Mouse (Mus musculus): ENCODE measurements around the gene Arhgap18.

Gene Arhgap18

DNA sequence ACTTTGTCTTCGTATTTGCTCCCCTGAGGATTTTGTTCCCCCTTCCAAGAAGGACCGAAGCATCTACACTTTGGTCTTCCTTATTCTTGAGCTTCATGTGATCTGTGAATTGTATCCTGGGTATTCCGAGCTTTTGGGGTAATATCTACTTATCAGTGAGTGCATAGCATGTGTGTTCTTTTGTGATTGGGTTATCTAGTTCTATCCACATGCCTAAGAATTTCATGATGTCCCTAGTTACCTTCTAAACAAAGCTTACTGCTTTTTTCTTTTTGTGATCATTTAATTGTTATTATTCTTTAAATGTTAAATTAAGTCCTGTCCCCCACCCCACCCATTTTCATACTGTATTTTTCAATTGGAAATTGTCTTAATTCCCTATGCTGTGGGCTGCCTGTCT, 78.8 kb downstream of the Arhgap18 start:
- in situ Hi-C loops (cut with MboI), result no loop called here

DNA sequence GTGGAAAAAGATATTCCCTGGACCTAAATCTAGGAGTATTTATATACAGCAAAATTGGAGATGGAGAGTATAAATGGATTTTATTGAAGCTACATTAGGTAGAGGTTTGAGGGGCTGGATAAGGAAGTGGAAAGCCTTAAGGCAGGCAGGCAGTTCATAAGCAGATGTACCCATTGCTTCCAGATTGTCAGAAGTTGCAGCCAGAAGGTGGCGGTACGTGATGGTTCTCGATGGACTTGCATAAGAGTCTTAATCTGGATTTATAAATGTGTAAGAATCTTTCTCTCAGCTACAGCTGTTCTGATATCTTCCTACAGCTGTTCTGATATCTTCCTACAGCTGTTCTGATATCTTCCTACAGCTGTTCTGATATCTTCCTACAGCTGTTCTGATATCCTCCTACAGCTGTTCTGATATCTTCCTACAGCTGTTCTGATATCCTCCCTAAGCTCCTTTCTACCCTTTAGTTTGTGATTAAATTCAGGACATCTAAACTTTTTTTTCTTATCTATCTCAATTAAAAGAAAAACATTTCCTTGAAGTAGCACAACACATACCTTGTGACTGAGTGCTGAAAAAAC, 79.5 kb downstream of the Arhgap18 start:
- in situ Hi-C loops (cut with MboI), result no loop called here

GRCm38 (mm10) chr10:26833393-26833792, 80.2 kb downstream of the Arhgap18 start:
- in situ Hi-C loops (cut with MboI), result no loop called here

DNA sequence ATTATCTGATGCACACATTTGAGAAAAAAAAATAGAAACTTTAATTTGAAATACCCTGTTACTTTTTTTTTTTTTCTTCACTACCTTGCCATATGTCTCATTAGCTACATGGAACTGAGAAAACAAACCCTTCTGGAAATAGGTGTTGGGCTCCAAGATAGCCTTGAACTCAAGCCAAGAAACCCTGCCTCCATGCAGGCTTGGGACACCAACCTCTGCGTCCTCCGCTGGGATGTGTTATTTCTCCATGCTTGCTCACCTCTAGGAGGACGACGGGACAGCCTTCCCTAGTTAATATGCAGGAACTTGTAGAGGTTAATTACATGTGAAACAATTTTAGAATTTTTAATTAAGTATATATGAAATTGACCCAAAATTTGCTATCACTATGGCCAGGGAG, 96.1 kb downstream of the Arhgap18 start:
- in situ Hi-C loops (cut with MboI), result no loop called here

DNA sequence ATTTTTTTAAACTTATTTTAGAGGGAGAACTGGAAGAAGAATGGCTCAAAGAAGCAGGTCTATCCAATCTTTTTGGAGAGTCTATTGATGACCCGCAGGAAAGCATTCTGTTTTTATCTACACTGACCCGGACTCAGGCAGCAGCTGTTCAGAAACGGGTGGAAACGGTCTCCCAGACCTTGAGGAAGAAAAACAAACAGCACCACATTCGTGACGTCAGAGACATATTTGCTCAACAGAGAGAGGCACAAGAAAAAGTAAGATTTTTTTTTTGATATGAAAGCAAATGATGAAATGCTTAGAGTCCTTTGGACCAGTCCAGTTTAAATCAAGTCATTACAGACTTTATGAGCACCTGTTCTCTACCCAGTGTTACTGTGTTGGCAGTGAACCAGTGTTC, 96.6 kb downstream of the Arhgap18 start:
- in situ Hi-C loops (cut with MboI), result no loop called here

- in situ Hi-C loops (cut with MboI), result no loop called here
Measured at GRCm38 (mm10) chr10:26854556-26855100, 101.4 kb downstream of the Arhgap18 start.

DNA sequence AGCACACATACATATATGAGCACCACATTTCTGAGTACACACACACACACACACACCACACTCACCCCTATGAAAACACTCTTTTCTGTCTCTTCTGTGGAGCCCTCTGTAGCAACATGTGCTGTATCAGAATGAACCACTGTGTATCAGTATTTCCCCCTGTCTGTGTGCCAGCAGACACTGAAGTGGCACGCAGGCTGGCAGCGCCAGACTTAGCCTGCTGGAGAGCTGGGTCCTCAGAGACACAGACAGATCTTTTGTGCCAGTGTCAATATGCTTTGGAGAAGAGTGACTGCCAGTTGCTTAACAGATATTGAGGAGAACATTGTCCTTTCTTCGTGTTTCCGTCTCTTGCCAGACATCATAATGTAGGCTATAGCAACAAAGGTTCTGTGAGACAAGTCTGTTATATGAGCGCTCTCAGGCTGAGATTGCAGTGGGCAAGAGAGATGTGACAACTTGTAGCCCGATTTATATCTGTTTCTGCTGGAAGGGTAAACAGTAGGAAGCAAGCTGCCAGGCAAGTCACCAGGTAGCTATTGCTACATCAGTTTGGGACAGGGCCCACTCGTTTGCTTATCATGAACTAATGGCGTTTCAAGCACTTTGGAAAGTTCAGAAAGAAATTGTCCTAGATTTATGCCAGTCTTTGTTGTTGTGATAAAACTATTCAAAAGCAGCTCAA, 102.8 kb downstream of the Arhgap18 start:
- in situ Hi-C loops (cut with MboI), result no loop called here

GRCm38 (mm10) chr10:26857583-26857982, 104.4 kb downstream of the Arhgap18 start:
- in situ Hi-C loops (cut with MboI), result no loop called here

DNA sequence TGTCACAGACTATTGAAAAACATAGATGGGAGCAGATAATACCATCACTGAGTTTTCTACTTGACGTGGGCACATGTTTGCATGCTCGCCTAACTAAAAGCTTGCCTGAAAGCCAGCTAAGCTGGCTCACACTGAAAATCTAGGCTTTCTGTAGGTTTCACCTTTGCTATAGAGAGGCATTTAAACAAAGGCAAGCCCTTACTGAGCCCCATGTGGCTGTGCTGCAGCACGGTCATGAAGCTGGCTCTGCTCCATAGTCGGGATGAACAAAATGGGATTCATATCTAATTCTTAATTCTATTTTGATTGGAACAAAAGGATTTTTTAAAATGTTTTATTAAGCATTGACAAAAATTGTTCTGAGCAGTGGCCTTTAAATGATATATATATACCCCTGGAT, 105.3 kb downstream of the Arhgap18 start:
- in situ Hi-C loops (cut with MboI), result no loop called here

DNA sequence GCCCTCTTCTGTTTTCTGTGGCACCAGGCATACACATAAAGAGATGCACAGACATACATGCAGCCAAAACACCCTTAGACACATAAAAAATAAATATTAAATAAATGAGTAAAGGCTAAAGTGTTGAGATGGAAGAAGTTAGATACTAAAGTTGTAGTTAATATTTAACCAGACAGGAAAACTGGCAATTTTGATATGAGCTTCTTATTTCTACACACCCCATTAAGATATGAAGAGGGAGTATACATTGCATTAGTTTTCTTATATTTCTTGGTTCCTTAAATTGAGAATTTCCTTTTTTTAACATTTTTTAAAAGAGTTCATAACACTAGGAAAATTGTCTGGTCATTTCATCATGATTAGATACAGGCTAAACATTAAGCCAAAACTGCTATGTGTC, 108.0 kb downstream of the Arhgap18 start:
- in situ Hi-C loops (cut with MboI), result no loop called here

GRCm38 (mm10) chr10:26862207-26862606, 109.0 kb downstream of the Arhgap18 start:
- in situ Hi-C loops (cut with MboI), result no loop called here

- in situ Hi-C loops (cut with MboI), result no loop called here
Measured at GRCm38 (mm10) chr10:26863982-26864381, 110.8 kb downstream of the Arhgap18 start.

- in situ Hi-C loops (cut with MboI), result no loop called here
Measured at GRCm38 (mm10) chr10:26870802-26871201, 117.6 kb downstream of the Arhgap18 start.

GRCm38 (mm10) chr10:26877309-26877708, 124.1 kb downstream of the Arhgap18 start:
- in situ Hi-C loops (cut with MboI), result no loop called here

GRCm38 (mm10) chr10:26878924-26879600, 125.8 kb downstream of the Arhgap18 start:
- in situ Hi-C loops (cut with MboI), result no loop called here

- in situ Hi-C loops (cut with MboI), result loop anchor here (10.0 kb wide), 2 partner anchors 170 to 510 kb away; partner anchors contain the start of gene L3mbtl3
Measured at GRCm38 (mm10) chr10:26884949-26885348, 131.7 kb downstream of the Arhgap18 start.

GRCm38 (mm10) chr10:26889226-26889625, 136.0 kb downstream of the Arhgap18 start:
- in situ Hi-C loops (cut with MboI), result loop anchor here (10.0 kb wide), 2 partner anchors 174 to 514 kb away; partner anchors contain the start of gene L3mbtl3

DNA sequence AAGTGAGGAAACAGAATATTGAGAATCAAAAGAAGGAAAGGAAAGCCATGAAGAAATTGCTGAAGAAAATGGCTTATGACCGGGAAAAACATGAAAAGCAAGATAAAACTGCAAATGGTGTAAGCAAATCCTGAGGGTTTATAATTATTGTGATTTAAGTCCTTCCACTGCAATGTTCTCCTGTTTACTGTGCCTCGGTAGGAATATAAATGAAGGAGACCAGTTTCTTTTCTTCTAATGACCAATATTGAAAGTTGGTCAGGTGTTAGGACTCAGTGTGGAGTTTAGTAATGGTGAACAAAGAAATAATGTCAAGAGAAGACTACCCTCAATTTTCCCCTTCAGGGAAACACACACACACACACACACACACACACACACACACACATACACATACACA, 136.5 kb downstream of the Arhgap18 start:
- in situ Hi-C loops (cut with MboI), result loop anchor here (10.0 kb wide), 2 partner anchors 175 to 515 kb away; partner anchors contain the start of gene L3mbtl3

GRCm38 (mm10) chr10:26890269-26890955, 137.2 kb downstream of the Arhgap18 start:
- in situ Hi-C loops (cut with MboI), result no loop called here

- in situ Hi-C loops (cut with MboI), result no loop called here
Measured at GRCm38 (mm10) chr10:26893091-26893490, 139.9 kb downstream of the Arhgap18 start.

GRCm38 (mm10) chr10:26895726-26896125, 142.5 kb downstream of the Arhgap18 start:
- in situ Hi-C loops (cut with MboI), result no loop called here

DNA sequence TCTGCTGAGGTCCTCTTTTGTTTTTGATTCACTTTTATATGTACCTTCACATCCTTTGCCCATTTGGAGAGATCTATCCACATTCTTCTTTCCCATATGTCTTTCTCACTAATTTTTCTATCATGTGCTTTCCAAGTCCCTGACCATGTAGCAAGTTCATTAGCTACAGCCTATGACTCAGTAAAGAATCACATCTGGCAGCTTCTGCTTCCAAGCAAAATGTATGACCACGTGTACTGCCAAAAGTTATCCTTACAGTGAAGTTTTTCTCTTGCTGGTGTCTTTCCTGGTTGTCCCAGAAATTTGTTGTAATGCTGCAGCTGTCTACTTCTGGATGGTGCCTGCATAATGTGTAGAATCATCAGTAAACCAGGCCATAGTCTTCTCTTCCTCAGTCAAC, 147.2 kb downstream of the Arhgap18 start:
- in situ Hi-C loops (cut with MboI), result no loop called here
